Mouse (Mus musculus): ENCODE data around the gene Fgfbp3. TPM values are rescaled to one million over a fixed set of nuclear protein-coding genes. Genes with fewer than 3 reads are reported as not detected.
"Not testable (repeated sequence)": the region's sequence is repeated elsewhere in the genome, so short reads cannot be mapped to it uniquely, and the experiment has no call there.

The Fgfbp3 gene
- 1 to 10 TPM; 1.9 to 2.7 (median 2.6) TPM for total RNA-seq (2022)

- DNase-seq (ENCODE audit: low spot score), result no peak
Measured at GRCm38 (mm10) chr19:36919466-36919865, at the start of gene Fgfbp3. Gene Fgfbp3 (minus strand): TSS chr19:36919615.

GRCm38 (mm10) chr19:36962544-36963260, 43.3 kb upstream of the Fgfbp3 start:
- not testable (repeated sequence) for DNase-seq (ENCODE audit: low spot score)

GRCm38 (mm10) chr19:36961320-36961719, 41.9 kb upstream of the Fgfbp3 start:
- DNase-seq (ENCODE audit: low spot score), result no peak

- no peak for DNase-seq (ENCODE audit: low spot score)
Measured at GRCm38 (mm10) chr19:36958331-36958730, 38.9 kb upstream of the Fgfbp3 start.

DNA sequence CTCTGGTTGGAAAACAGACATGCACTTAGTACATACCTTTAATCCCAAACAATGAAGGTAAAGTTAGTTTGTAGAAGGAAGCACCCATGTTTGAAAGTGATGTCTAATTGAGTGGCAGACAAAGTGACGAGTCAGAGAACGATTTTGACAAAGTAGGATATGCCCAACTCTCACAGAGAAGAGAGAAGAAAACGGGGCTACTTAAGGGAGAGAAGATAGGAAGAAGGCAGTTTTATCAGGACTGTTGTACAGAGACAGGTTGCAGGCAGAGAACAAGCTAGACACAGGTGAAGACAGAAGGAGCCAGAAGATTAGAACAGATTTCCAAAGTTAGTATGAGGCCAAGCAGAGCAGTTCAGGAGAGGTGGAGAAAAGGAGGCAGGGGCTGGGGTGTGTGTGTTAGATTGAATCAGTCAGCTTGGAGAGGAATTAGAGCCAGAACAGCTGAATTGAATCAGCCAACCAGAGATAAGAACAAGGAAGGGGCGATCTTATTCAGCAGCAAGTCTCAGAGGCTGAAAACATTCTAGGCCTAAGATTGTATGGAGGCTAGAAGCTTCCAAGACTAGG, 34.3 kb upstream of the Fgfbp3 start:
- peak; percentile 2 for DNase-seq (ENCODE audit: low spot score)

- no peak for DNase-seq (ENCODE audit: low spot score)
Measured at GRCm38 (mm10) chr19:36940064-36940463, 20.6 kb upstream of the Fgfbp3 start.

DNA sequence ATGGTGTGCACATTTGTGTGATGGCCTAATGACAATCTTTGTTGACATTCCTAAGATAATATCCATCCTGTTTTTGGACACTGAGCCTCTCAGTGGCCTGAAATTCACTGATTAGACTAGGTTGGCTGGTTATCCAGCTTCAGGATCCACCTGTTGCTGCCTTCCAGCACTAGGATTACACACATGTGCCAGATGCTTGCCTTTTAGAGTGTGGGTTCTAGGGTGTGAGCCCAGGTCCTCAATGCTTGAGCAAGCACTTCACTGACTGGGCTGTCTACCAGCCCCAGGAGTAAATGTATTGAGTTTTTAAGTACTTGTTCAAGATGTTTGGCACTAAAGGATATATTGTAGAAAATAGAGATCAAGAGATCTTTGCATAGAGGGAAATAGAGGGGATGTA, 18.6 kb upstream of the Fgfbp3 start:
- DNase-seq (ENCODE audit: low spot score), result no peak

- DNase-seq (ENCODE audit: low spot score), result no peak
Measured at GRCm38 (mm10) chr19:36936285-36936684, 16.9 kb upstream of the Fgfbp3 start.

DNA sequence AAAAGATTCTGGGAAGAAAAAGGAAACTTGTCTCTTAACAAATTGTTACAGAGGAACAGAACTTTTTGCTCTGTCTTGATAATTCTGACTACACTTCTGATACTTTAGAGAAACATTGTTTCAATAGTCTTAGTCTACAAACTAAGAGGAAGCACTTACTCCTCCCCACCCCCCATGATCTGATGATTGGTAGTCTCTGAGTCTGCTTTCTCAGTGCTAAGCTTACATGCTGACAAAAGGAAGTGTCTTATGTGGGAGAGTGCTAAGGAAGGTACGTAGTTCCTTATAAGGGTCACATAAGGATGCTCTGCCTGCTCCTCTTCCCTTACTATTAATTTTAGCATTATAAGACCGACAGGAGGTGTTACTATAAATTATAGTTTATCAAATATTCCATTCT, 13.2 kb upstream of the Fgfbp3 start:
- no peak for DNase-seq (ENCODE audit: low spot score)

DNA sequence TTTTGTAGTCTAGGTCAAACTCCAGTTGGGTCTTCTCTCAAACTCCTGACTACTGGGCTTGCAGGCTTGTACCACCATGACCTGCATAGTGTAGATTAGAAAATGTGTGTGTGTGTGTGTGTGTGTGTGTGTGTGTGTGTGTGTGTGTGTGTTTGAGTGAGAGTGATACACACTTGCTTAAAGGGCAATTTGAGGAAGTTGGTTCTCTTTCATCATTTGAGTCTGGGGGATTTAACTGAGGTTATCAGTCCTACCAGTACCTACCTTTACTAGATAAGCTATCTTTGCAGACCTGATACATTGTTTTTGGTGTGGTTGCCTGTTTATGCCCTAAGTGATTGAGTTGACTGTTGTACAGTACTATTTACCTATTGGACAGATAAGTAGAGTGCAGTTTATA, 12.7 kb upstream of the Fgfbp3 start:
- no peak for DNase-seq (ENCODE audit: low spot score)

DNA sequence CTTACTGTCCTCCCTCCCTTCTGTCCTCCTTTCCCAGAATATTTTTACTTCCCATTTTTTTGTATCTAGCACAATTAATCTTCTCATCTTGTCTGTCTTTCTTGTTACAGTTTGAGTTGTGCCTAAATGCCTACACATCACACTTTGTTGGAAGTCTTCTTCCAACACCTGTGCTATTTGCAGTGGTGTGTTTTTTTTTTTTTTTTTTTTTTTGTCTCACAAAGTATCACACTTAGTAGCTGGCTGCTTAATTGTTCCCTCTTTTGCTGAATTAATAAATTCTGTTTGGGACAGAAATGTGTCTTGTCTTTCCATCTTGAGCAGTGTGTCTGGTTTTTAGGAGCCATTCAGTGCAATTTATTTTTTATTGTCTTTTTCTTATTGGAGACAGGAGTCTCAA, 10.4 kb upstream of the Fgfbp3 start:
- no peak for DNase-seq (ENCODE audit: low spot score)

- no peak for DNase-seq (ENCODE audit: low spot score)
Measured at GRCm38 (mm10) chr19:36927800-36928361, 8.5 kb upstream of the Fgfbp3 start.

- no peak for DNase-seq (ENCODE audit: low spot score)
Measured at GRCm38 (mm10) chr19:36926553-36927236, 7.3 kb upstream of the Fgfbp3 start.

- DNase-seq (ENCODE audit: low spot score), result peak; percentile 68
Measured at GRCm38 (mm10) chr19:36925671-36926552, 6.5 kb upstream of the Fgfbp3 start, which contains the start of gene Btaf1. Gene Btaf1 (plus strand): TSS chr19:36926079.

DNA sequence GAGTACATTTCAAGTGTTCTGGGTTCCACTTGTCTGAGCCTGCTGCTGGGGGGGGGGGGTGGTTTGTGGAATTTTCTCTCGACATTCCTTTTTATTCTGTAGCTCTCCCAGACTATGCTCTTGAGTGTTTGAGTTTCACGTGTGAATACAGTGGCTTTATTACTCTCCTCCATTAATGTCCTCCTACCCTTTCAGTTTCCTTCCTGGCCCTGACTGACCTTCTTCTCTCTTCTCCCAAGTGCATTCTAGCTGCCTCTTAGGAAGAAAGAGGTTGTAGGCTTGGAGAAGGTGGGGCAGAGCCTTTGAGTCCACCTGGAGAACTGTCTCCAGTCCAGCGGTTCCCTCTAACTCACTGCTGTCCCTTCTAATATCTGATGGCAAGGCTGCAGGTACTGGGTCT, 3.5 kb upstream of the Fgfbp3 start:
- no peak for DNase-seq (ENCODE audit: low spot score)

- DNase-seq (ENCODE audit: low spot score), result peak; percentile 58
Measured at GRCm38 (mm10) chr19:36922015-36922414, 2.6 kb upstream of the Fgfbp3 start.

- peak; percentile 61 for DNase-seq (ENCODE audit: low spot score)
Measured at GRCm38 (mm10) chr19:36918441-36919301, 744 bp downstream of the Fgfbp3 start.

GRCm38 (mm10) chr19:36916876-36917389, 2.5 kb downstream of the Fgfbp3 start:
- DNase-seq (ENCODE audit: low spot score), result no peak

DNA sequence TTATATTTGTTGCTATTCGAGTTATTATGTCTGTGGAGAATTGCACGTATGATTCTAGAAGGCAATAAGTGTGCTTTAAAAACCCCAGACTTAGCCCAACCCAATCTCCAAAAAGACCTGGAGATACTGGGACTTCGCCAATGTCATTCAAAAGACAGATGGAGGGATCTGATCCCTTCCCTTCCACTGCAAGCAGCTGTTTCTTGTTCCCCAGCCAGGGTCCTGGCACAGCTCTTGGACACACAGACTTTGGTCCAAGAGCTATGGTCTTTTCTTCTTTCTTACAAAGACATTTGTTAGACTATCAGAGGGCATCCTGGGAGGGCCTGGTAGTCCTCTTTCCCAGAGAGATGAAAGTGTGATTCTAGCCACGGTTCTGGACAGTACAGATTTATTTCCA, 3.2 kb downstream of the Fgfbp3 start:
- no peak for DNase-seq (ENCODE audit: low spot score)

GRCm38 (mm10) chr19:36913064-36913463, 6.4 kb downstream of the Fgfbp3 start:
- DNase-seq (ENCODE audit: low spot score), result no peak

All from heart, adult 8-10 months (tissue).